19 mouse cellular contexts compared by ENCODE assay signal in genomic region chr4:123152003-123152402, GRCm38 (mm10). TPM values are rescaled to one million over a fixed set of nuclear protein-coding genes. Genes with fewer than 3 reads are reported as not detected.
DNase-seq lines count a peak whose midpoint lies in the region; ATAC-seq and TF ChIP-seq lines count a peak whose summit lies in the region.
"Had no signal": no experiment of that assay in that cellular context is flagged by ENCODE, and none has a peak within 500 bp of the region (broad histone marks: within the 10 kb centered on the region; RNA-seq: fewer than 3 reads in every experiment).

No protein-coding gene starts in this region.

- H3K4me1 ChIP-seq in intestine, postnatal 0 days (replicated peaks; ENCODE audit: control insufficient read depth, insufficient read depth, low read length): no peaks in the 10 kb centered on the region
- H3K4me1 ChIP-seq in intestine, embryonic 16.5 days (ENCODE audit: control insufficient read depth, insufficient read depth, low read length): no peaks in the 10 kb centered on the region
- H3K4me1 ChIP-seq in hindbrain, embryonic 11.5 days (replicated peaks; ENCODE audit: control insufficient read depth, insufficient read depth, low read length): no peaks in the 10 kb centered on the region
- H3K4me1 ChIP-seq: embryonic facial prominence, embryonic 12.5 days; forebrain, embryonic 13.5 days; hindbrain, embryonic 10.5 days; hindbrain, embryonic 15.5 days had no signal

- no peaks in the 10 kb centered on the region for H3K9me3 ChIP-seq in intestine, postnatal 0 days (ENCODE audit: control insufficient read depth)
- no peaks in the 10 kb centered on the region for H3K9me3 ChIP-seq in intestine, embryonic 16.5 days (ENCODE audit: control insufficient read depth, low read length)
- no peaks in the 10 kb centered on the region for H3K9me3 ChIP-seq in hindbrain, embryonic 11.5 days (ENCODE audit: control insufficient read depth, low read length)
- H3K9me3 ChIP-seq: embryonic facial prominence, embryonic 12.5 days; forebrain, embryonic 13.5 days; G1E; heart, embryonic 12.5 days; hindbrain, embryonic 10.5 days; hindbrain, embryonic 15.5 days had no signal

- ATAC-seq in intestine, postnatal 0 days: no peak
- ATAC-seq in intestine, embryonic 16.5 days: no peak
- no peak for ATAC-seq in hindbrain, embryonic 11.5 days (ENCODE audit: low FRiP score)
- no peak for ATAC-seq in frontal cortex, adult (ENCODE audit: low TSS enrichment)
- ATAC-seq: forebrain, embryonic 13.5 days had no signal

- H3K4me2 ChIP-seq in intestine, postnatal 0 days (replicated peaks; ENCODE audit: low read depth): no peak overlapping the region
- no peak overlapping the region for H3K4me2 ChIP-seq in intestine, embryonic 16.5 days (ENCODE audit: low read depth, low read length)
- H3K4me2 ChIP-seq in hindbrain, embryonic 11.5 days (replicated peaks; ENCODE audit: low read depth, low read length): no peak overlapping the region
- H3K4me2 ChIP-seq: embryonic facial prominence, embryonic 12.5 days; forebrain, embryonic 13.5 days; heart, embryonic 12.5 days; hindbrain, embryonic 15.5 days had no signal

- H3K27ac ChIP-seq in intestine, postnatal 0 days (ENCODE audit: low read depth, low read length): no peak overlapping the region
- H3K27ac ChIP-seq in intestine, embryonic 16.5 days (ENCODE audit: low read length): no peak overlapping the region
- no peak overlapping the region for H3K27ac ChIP-seq in hindbrain, embryonic 11.5 days (ENCODE audit: low read depth, low read length)
- H3K27ac ChIP-seq: embryonic facial prominence, embryonic 12.5 days; forebrain, embryonic 13.5 days; hindbrain, embryonic 10.5 days; hindbrain, embryonic 15.5 days had no signal

- 80% methylated on average over 4 of the region's 4 CpGs for WGBS in intestine, postnatal 0 days
- 85% methylated on average over 4 of the region's 4 CpGs for WGBS in intestine, embryonic 16.5 days
- 77% methylated on average over 4 of the region's 4 CpGs for WGBS in hindbrain, embryonic 11.5 days

- H3K4me3 ChIP-seq in intestine, postnatal 0 days (ENCODE audit: low read depth, low read length): no peak overlapping the region
- no peak overlapping the region for H3K4me3 ChIP-seq in intestine, embryonic 16.5 days (ENCODE audit: low read length)
- H3K4me3 ChIP-seq in hindbrain, embryonic 11.5 days (ENCODE audit: low read depth, low read length): no peak overlapping the region
- H3K4me3 ChIP-seq: embryonic facial prominence, embryonic 12.5 days; forebrain, embryonic 13.5 days; heart, embryonic 12.5 days; hindbrain, embryonic 10.5 days; hindbrain, embryonic 15.5 days had no signal

- H3K27me3 ChIP-seq in intestine, postnatal 0 days (replicated peaks; ENCODE audit: control insufficient read depth, insufficient read depth, low read length): no peaks in the 10 kb centered on the region
- H3K27me3 ChIP-seq in intestine, embryonic 16.5 days (replicated peaks; ENCODE audit: control insufficient read depth, insufficient read depth, low read length): no peaks in the 10 kb centered on the region
- no peaks in the 10 kb centered on the region for H3K27me3 ChIP-seq in hindbrain, embryonic 11.5 days (ENCODE audit: control insufficient read depth, insufficient read depth, low read length)
- H3K27me3 ChIP-seq: hindbrain, embryonic 15.5 days had no signal

- H3K36me3 ChIP-seq in intestine, postnatal 0 days (ENCODE audit: control insufficient read depth, insufficient read depth): no peaks in the 10 kb centered on the region
- H3K36me3 ChIP-seq in intestine, embryonic 16.5 days (ENCODE audit: control insufficient read depth, insufficient read depth, low read length): no peaks in the 10 kb centered on the region
- no peaks in the 10 kb centered on the region for H3K36me3 ChIP-seq in hindbrain, embryonic 11.5 days (ENCODE audit: control insufficient read depth, insufficient read depth, low read length)
- H3K36me3 ChIP-seq: embryonic facial prominence, embryonic 12.5 days; G1E; heart, embryonic 12.5 days; hindbrain, embryonic 10.5 days; hindbrain, embryonic 15.5 days had no signal

- peak; percentile 23; the same call in 1 of the 2 replicates for TF ChIP-seq CTCF in intestine, postnatal 0 days (IDR thresholded peaks at IDR 0.05; ENCODE audit: low read depth)

- DNase-seq in thymus, postnatal 4 days: peak; percentile 26
- DNase-seq in thymus, postnatal 36 days: no peak
- DNase-seq in R1 (ENCODE audit: low read depth, low spot score): peak; percentile 42
- DNase-seq in hindbrain, embryonic 11.5 days (ENCODE audit: low spot score): no peak
- DNase-seq: adrenal gland, postnatal 10 days; cerebellum, adult 11 months; cerebellum, adult 8-10 months; gastrocnemius, postnatal 10 days; kidney, adult 11 months had no signal

- no peak overlapping the region for H3K9ac ChIP-seq in intestine, postnatal 0 days (ENCODE audit: low read depth, low read length)
- no peak overlapping the region for H3K9ac ChIP-seq in intestine, embryonic 16.5 days (ENCODE audit: low read depth, low read length)
- H3K9ac ChIP-seq in hindbrain, embryonic 11.5 days (ENCODE audit: low read depth, low read length): no peak overlapping the region
- H3K9ac ChIP-seq: embryonic facial prominence, embryonic 12.5 days; forebrain, embryonic 13.5 days; heart, embryonic 12.5 days; hindbrain, embryonic 15.5 days had no signal

RNA-seq across cellular contexts. Expression of gene Ppie, which starts 12.3 kb away (rescaled TPM):
- 30.9 and 31.5 TPM in 2 replicates for polyA plus RNA-seq in intestine, postnatal 0 days (2015; fragmentation: Nextera tagmentation; extraction: Ambion mirVana)
- 76.1 and 84.1 TPM in 2 replicates for polyA plus RNA-seq in intestine, embryonic 16.5 days (2015; fragmentation: Nextera tagmentation; extraction: Ambion mirVana)
- 106 and 112 TPM in 2 replicates for polyA plus RNA-seq in hindbrain, embryonic 11.5 days (2014; fragmentation: Nextera tagmentation; extraction: Ambion mirVana)

RNA-seq across cellular contexts. Expression of gene Hpcal4, which starts 31.0 kb away (rescaled TPM):
- 5.0 and 7.2 TPM in 2 replicates for polyA plus RNA-seq in intestine, postnatal 0 days (2015; fragmentation: Nextera tagmentation; extraction: Ambion mirVana)
- 3.4 TPM in 2 replicates for polyA plus RNA-seq in intestine, embryonic 16.5 days (2015; fragmentation: Nextera tagmentation; extraction: Ambion mirVana)
- 1.1 and 1.5 TPM in 2 replicates for polyA plus RNA-seq in hindbrain, embryonic 11.5 days (2014; fragmentation: Nextera tagmentation; extraction: Ambion mirVana)
- polyA plus RNA-seq: G1E had no signal

RNA-seq across cellular contexts. Expression of gene Oxct2b, which starts 35.9 kb away (rescaled TPM):
- polyA plus RNA-seq in intestine, postnatal 0 days (2015; fragmentation: Nextera tagmentation; extraction: Ambion mirVana): 0.31 and 0.52 TPM in 2 replicates
- 0.13 TPM in 1 of 2 replicates, not detected in the other for polyA plus RNA-seq in intestine, embryonic 16.5 days (2015; fragmentation: Nextera tagmentation; extraction: Ambion mirVana)
- 0.13 and 0.28 TPM in 2 replicates for polyA plus RNA-seq in hindbrain, embryonic 11.5 days (2014; fragmentation: Nextera tagmentation; extraction: Ambion mirVana)
- polyA plus RNA-seq: forebrain, embryonic 13.5 days; heart, embryonic 12.5 days; heart, embryonic 16.5 days; hindbrain, embryonic 10.5 days had no signal

RNA-seq across cellular contexts. Expression of gene Bmp8b, which starts 47.0 kb away (rescaled TPM):
- polyA plus RNA-seq in intestine, postnatal 0 days (2015; fragmentation: Nextera tagmentation; extraction: Ambion mirVana): 0.30 and 0.41 TPM in 2 replicates
- polyA plus RNA-seq in intestine, embryonic 16.5 days (2015; fragmentation: Nextera tagmentation; extraction: Ambion mirVana): 0.29 and 0.47 TPM in 2 replicates
- 0.20 TPM in 1 of 2 replicates, not detected in the other for polyA plus RNA-seq in hindbrain, embryonic 11.5 days (2014; fragmentation: Nextera tagmentation; extraction: Ambion mirVana)
- polyA plus RNA-seq: G1E had no signal

RNA-seq across cellular contexts. Expression of gene Nt5c1a, which starts 49.3 kb away (rescaled TPM):
- not detected in 2 replicates for polyA plus RNA-seq in intestine, postnatal 0 days (2015; fragmentation: Nextera tagmentation; extraction: Ambion mirVana)
- not detected in 2 replicates for polyA plus RNA-seq in intestine, embryonic 16.5 days (2015; fragmentation: Nextera tagmentation; extraction: Ambion mirVana)
- polyA plus RNA-seq in hindbrain, embryonic 11.5 days (2014; fragmentation: Nextera tagmentation; extraction: Ambion mirVana): not detected in 2 replicates
- polyA plus RNA-seq: embryonic facial prominence, embryonic 12.5 days; forebrain, embryonic 13.5 days; G1E; hindbrain, embryonic 10.5 days had no signal

Comparison
In these comparisons a context has a peak if more than half of its experiments do, and no peak if none do; other contexts are left out.
1. DNase-seq: peak in thymus, postnatal 4 days (single experiment) and R1 (single experiment); none in thymus, postnatal 36 days (0 of 2) and hindbrain, embryonic 11.5 days (single experiment).